In genomic region chr8:11253041-11253440, GRCm38 (mm10) we compare ENCODE assay signal across 13 mouse cellular contexts. TPM values are rescaled to one million over a fixed set of nuclear protein-coding genes. Genes with fewer than 3 reads are reported as not detected.
DNase-seq lines count a peak whose midpoint lies in the region; ATAC-seq lines count a peak whose summit lies in the region.
"Had no signal": no experiment of that assay in that cellular context is flagged by ENCODE, and none has a peak within 500 bp of the region (broad histone marks: within the 10 kb centered on the region; RNA-seq: fewer than 3 reads in every experiment).

No protein-coding gene starts in this region.

- no peaks in the 10 kb centered on the region for H3K36me3 ChIP-seq in heart, embryonic 13.5 days
- H3K36me3 ChIP-seq in kidney, embryonic 15.5 days = no peaks in the 10 kb centered on the region
- H3K36me3 ChIP-seq: embryonic facial prominence, embryonic 12.5 days; hindbrain, embryonic 12.5 days had no signal

- peak overlapping the region; percentile 32; the same call in 1 of the 2 replicates for H3K4me2 ChIP-seq in heart, embryonic 13.5 days
- no peak overlapping the region for H3K4me2 ChIP-seq in kidney, embryonic 15.5 days
- H3K4me2 ChIP-seq: embryonic facial prominence, embryonic 12.5 days; forebrain, embryonic 13.5 days; hindbrain, embryonic 12.5 days; liver, embryonic 11.5 days; midbrain, embryonic 11.5 days had no signal

- H3K9ac ChIP-seq in heart, embryonic 13.5 days = 0 out of 2 replicates have a peak overlapping the region, but pooled peaks have one; percentile 37
- H3K9ac ChIP-seq in kidney, embryonic 15.5 days = no peak overlapping the region
- H3K9ac ChIP-seq: embryonic facial prominence, embryonic 12.5 days; forebrain, embryonic 13.5 days; hindbrain, embryonic 12.5 days had no signal

- H3K27me3 ChIP-seq in heart, embryonic 13.5 days (replicated peaks) = no peaks in the 10 kb centered on the region
- no peaks in the 10 kb centered on the region for H3K27me3 ChIP-seq in kidney, embryonic 15.5 days
- H3K27me3 ChIP-seq: embryonic facial prominence, embryonic 12.5 days; forebrain, embryonic 13.5 days; hindbrain, embryonic 12.5 days had no signal

- no peak for DNase-seq in heart, adult 11 months
- no peak for DNase-seq in kidney, postnatal 10 days
- DNase-seq in right cerebral cortex, adult 18-20 months = peak; percentile 59
- no peak for DNase-seq in right cerebral cortex, adult 2 months (ENCODE audit: low spot score in 2 of 2)

- peak overlapping the region; percentile 79 for H3K27ac ChIP-seq in heart, embryonic 13.5 days (replicated peaks)
- H3K27ac ChIP-seq in kidney, embryonic 15.5 days = peak overlapping the region; percentile 57; the same call in 1 of the 2 replicates
- H3K27ac ChIP-seq: embryonic facial prominence, embryonic 12.5 days; forebrain, embryonic 13.5 days; hindbrain, embryonic 12.5 days had no signal

- no peak overlapping the region for H3K4me3 ChIP-seq in heart, embryonic 13.5 days
- H3K4me3 ChIP-seq in kidney, embryonic 15.5 days (replicated peaks) = no peak overlapping the region
- H3K4me3 ChIP-seq: embryonic facial prominence, embryonic 12.5 days; erythroblast, embryonic 14.5 days; forebrain, embryonic 13.5 days; hindbrain, embryonic 12.5 days had no signal

- peaks cover 95% of the 10 kb centered on the region for H3K4me1 ChIP-seq in heart, embryonic 13.5 days
- H3K4me1 ChIP-seq in kidney, embryonic 15.5 days = peaks cover 92% of the 10 kb centered on the region
- H3K4me1 ChIP-seq: hindbrain, embryonic 12.5 days had no signal

- no peaks in the 10 kb centered on the region for H3K9me3 ChIP-seq in heart, embryonic 13.5 days
- H3K9me3 ChIP-seq in kidney, embryonic 15.5 days (replicated peaks) = no peaks in the 10 kb centered on the region
- H3K9me3 ChIP-seq: embryonic facial prominence, embryonic 12.5 days; forebrain, embryonic 13.5 days; hindbrain, embryonic 12.5 days had no signal

- 71% methylated on average over 10 of the region's 10 CpGs for WGBS in heart, embryonic 13.5 days
- WGBS in kidney, embryonic 15.5 days = 71% methylated on average over 10 of the region's 10 CpGs

- ATAC-seq in heart, embryonic 13.5 days (ENCODE audit: extremely low read depth, insufficient number of reproducible peaks, low FRiP score, low TSS enrichment) = no peak
- ATAC-seq in kidney, embryonic 15.5 days (replicated peaks; ENCODE audit: low FRiP score) = no peak
- ATAC-seq in activated CD4-positive, CD25-positive, alpha-beta regulatory T cell, adult 4 months = no peak

RNA-seq across cellular contexts. Expression of gene Col4a2, which starts 59.6 kb away (rescaled TPM):
- polyA plus RNA-seq in heart, embryonic 13.5 days (2015; fragmentation: Nextera tagmentation; extraction: Ambion mirVana) = 66.9 and 71.5 TPM in 2 replicates
- polyA plus RNA-seq in kidney, embryonic 15.5 days (2015; fragmentation: Nextera tagmentation; extraction: Ambion mirVana) = 108 and 116 TPM in 2 replicates
- polyA plus RNA-seq in activated CD4-positive, CD25-positive, alpha-beta regulatory T cell, adult 4 months (2017; shearing (Covaris generic)) = not detected

RNA-seq across cellular contexts. Expression of gene Col4a1, which starts 59.6 kb away (rescaled TPM):
- 164 TPM in 2 replicates for polyA plus RNA-seq in heart, embryonic 13.5 days (2015; fragmentation: Nextera tagmentation; extraction: Ambion mirVana)
- 297 and 335 TPM in 2 replicates for polyA plus RNA-seq in kidney, embryonic 15.5 days (2015; fragmentation: Nextera tagmentation; extraction: Ambion mirVana)
- polyA plus RNA-seq in activated CD4-positive, CD25-positive, alpha-beta regulatory T cell, adult 4 months (2017; shearing (Covaris generic)) = not detected

Comparison
In these comparisons a context has a peak if more than half of its experiments do, and no peak if none do; other contexts are left out.
1. RNA of gene Col4a2, which starts 59.6 kb away (polyA plus RNA-seq): 108 to 116 TPM in kidney, embryonic 15.5 days and 66.9 to 71.5 TPM in heart, embryonic 13.5 days; not detected in activated CD4-positive, CD25-positive, alpha-beta regulatory T cell, adult 4 months; every median in the first group is over 10 times any median in the second.
2. RNA of gene Col4a1, which starts 59.6 kb away (polyA plus RNA-seq): 297 to 335 TPM in kidney, embryonic 15.5 days and 164 TPM in heart, embryonic 13.5 days; not detected in activated CD4-positive, CD25-positive, alpha-beta regulatory T cell, adult 4 months; every median in the first group is over 100 times any median in the second.